Mouse (Mus musculus) heart, adult 11 months (tissue): ENCODE measurements around the gene Neurl1b.

Experiments used
- DNase-seq: peaks from one replicate; pipeline ENCODE4 v3.0.0; 2022

Neurl1b gene

DNA sequence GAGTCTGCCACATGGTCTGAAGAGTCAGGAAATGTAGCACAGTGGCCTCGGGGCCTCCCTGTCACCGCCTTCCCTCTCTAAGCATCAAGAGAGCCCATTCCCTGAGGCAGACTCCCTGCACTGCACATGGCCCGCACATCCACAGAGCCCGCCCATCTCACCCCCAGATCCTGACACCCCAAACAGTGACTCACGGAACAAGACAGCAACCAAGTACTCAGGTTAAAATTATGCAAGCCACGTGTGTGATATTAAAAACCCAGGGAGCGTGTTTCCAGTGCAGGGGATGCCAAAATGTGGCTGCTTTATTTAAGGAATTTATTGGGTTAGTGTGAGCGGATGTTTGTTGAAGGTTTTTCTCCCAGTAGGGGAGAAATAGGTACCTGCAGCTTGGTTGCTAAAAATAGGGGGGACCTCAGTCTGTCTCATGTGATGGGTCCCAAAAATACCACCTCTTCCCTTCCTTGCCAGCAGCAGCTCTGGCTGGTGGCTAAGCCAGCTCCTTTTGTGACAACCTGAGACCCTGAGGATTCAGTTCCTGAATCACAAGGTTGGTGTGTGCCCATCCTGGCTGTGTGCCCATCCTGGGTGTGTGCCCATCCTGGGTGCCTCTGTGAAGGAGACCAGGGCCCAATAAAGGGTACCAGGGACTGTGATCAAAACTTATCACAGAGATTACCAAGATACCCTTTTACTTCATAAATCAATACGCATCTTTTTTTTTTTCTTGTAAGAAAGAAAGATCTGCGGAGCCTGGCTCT, 9.1 kb upstream of the Neurl1b start:
- no peak for DNase-seq

DNA sequence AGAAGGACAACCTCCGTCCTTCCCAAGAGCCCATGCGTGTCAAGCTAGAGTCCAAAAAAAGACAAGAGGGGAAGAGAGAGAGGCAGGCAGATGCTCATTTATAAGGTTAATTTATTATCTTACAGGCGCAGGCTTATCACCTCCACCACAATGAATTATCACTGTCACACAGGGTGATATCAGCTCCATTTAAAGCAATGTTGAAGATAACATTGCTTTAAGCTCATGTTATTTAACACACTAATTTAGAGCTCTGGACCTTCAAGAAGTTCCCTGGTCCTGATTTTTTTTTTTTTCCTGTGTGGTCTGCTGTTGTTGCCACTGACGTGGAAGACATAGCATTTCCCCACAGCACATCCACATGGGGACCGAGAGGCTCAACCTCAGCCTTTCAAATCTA, 1.7 kb upstream of the Neurl1b start:
- DNase-seq, result no peak

DNA sequence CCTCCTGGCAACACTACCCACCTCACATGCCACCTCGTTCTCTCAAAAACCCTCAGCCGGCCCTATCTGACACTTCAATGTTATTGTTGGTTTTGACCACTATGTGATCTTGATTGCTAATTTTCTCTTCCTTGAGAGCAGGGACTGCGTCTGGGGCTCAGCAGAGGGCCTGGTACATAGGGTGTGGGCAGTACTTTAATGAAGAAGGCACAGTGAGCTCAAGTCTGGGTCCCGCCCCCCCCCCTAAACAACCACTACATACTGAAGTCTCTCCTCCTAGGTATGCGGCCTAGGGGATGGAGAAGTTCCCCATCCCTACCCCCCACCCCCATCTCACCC, 476 bp upstream of the Neurl1b start:
- no peak for DNase-seq

DNA sequence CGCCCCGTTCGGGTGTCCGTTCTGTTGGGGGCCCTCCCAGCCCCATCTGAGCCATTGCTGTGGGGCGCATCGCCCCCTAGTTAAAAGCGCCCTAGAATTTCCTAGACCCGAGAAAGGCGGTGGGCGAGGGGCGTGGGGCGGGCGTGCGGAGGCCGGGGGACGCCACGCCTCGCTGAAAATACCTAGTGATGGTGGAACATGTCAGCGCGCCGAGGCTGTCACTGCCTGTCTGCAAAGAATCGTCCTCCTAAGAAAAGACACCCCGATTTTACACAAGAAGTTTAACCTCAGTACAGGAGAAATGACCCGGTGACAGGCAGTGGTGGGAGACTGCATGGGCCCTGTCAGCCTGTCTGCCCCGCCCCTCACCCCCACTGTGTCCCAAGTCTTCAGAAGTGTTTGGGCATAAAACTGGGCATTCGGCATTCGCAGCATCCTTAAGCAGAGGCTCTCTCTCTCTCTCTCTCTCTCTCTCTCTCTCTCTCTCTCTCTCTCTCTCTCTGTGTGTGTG, 781 bp downstream of the Neurl1b start:
- DNase-seq, result peak; percentile 94

DNA sequence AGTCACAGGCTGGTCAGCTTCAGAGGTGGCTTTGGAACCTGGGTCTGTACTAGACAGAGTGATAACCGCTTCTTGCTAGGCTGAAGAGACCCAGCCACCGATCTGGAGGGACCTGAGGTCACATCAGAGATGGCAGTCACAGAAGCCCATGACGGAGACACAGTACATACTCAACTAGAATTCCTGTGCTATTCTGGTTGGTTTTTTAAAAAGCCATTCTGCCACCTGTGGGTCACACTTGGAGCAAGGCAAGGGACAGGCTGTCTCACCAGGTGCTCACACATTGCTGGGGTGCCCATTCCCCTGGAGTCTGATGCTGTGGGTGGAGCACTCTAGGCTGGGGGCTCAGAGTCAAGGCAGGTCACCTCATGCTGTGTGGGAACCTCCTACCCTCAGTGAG, 1.5 kb downstream of the Neurl1b start:
- DNase-seq, result no peak

DNA sequence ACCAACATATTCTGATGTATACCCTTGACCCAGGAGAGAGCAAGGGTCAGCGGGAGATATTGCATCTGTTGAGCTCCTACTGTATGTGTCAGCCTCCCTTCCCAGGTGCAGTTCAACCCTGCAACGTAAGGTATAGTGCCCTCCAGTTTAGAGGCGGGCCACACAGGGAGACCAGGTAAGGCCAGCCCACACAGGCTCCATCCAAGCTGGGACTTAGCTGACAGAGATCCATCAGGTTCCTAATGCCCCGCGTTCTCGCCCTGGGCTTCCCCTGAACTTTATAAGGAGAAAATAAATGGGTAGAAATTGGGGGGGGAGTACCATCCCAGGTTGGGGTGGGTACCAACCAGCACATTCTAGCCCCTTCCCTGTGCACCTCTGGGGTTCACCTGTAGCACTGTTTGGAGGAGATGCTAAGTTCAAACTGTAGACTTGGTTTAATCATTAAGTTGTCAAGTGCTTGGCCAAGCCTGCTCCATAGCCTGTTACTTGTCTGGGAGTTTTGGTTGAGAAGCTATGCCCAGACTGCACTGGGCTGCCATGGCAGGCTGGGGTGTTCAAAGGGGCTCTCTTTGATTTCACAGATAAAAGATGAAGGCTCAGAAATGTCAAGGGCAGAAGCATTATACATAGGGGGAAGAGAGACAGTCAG, 3.3 kb downstream of the Neurl1b start:
- DNase-seq, result no peak

DNA sequence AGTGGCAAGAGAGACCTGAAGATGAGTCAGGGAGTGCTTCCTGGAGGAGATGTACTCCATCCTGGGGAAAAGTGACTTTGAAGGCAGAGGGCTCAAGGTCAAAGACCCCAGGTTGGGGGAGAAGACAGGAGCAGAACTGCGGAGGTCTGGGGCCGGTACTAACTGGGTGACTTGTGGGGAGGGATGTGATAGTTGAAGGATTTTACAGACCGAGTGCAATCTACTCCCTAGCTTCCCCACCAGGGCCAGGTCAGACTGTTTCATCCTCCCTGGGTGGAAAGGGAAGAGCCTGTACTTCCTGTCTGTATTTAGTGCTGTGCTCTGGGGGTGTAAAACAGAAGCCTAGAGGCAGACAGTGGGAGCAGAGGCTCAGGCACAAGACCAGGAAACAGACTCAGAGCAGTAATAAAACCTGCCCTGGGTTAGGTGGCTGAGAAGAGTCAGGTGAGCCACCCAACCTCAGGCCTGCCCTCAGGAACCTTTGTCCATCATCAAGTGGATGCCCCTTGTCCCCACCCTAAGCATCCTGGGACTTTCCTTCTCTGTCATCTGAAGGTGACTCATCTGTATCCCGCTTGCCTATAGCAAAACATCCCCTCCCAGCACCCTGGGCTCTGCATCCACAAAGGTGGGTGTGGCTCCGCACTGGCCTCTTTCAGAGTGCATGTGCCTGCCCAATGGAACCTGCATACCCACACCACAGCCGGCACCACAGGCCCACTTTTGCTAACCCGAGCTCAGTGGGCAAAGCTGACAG, 6.0 kb downstream of the Neurl1b start:
- DNase-seq, result peak; percentile 92

DNA sequence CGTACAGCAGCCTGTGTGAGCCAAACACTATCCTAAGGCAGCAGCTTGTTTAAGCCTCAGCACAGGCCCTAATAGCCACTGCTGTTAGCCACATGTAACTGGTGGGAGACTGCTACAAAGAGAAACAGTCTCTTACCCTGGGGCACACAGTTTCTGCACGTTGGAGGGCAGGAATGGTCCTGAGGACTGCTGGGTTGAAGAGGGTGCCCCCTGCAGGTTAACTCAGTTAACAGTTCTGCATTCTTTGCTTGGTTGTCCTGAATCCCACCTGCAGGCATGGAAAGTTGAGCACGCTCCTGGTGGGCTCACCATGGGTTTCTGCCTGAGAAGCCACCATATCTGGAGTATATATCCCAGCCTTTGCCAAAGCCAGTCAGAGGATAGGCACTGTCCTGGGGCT, 6.9 kb downstream of the Neurl1b start:
- DNase-seq, result no peak

DNA sequence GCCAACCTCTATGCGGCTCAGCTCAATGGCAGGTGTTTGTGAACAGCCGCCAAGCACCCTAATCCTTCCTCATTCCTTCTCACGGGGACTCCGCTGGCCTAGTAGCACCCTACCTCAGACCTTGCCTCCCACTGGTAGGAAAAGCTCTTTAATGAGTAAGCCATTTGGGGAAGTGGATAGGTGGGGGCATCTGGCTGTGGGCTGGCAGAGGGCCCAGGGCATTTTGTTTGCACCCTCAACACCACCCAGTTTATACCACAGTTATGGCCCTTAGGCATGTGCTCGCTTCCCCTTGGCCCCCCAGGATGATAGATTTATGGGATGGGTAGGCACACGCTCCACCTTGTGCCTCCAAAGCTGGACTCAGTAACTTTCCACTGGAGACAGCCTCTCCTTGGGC, 7.8 kb downstream of the Neurl1b start:
- no peak for DNase-seq

DNA sequence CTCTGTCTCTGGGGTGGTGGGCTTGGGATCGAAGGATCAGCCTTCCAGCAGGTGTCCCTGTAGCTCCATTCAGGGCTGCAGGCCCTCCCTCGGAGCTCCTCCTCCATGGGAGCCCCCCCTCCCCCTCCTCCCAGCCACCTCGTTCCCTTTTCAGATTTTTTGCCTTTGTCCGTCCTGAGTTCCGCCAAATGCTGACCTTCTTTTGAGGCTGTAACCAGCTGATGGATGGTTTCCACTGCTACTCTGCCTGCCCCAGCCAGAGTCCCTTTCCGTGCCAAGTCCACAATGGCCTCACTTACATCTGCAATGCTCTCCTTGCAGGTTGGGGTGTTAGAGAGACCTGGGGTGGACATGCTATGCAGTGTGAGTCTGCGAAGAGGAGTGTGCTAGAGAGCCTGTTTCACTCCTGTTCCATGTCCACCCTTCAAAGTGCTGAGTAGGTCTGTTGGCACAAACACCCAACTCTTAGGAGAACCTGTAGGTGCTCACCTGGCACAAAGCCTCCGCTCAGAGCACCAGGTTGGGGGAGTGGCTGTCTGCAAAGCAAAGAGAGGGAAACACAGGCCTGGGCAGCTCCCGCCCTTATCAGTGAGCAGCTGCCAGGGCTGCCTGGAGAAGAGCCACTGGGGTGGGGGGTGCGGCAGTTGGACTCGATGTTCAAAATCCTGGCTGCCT, 9.5 kb downstream of the Neurl1b start:
- DNase-seq, result peak; percentile 94

DNA sequence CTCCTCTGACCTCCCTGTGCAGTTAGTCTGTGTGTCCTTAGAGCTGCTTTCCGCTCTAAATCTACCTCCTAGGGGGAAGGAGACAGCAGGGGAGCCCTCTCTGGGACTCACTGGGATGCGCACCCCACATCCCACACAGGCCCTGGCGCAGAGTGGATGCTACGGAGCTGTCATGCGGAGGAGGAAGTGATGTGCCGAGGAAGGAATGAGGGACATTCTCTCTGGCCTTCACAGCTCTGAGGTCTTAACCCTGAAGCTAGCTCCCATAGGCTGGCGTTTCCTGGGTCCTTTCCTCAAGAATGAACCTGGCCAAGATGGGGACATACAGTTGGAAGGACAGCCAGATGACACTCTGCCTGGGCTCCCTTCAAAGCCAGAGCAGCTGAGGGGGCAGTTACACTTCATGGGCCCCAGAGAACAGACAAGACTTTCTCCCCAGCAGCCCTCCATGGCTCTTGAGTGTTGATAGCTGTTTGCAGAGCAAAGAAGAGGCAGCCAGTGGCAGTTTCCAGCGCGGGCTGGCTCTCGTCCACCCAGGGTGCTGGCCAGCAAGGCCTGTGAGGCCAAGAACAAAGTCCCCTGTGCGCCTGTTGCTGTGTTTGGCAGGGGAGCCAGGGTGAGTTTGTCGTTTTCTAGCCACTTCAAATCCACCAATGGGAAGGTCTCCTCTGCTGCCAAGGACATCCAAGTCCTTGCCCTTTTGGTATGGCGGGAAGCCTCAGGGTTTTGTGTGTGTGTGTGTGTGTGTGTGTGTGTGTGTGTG, 10.5 kb downstream of the Neurl1b start:
- peak; percentile 99 for DNase-seq

DNA sequence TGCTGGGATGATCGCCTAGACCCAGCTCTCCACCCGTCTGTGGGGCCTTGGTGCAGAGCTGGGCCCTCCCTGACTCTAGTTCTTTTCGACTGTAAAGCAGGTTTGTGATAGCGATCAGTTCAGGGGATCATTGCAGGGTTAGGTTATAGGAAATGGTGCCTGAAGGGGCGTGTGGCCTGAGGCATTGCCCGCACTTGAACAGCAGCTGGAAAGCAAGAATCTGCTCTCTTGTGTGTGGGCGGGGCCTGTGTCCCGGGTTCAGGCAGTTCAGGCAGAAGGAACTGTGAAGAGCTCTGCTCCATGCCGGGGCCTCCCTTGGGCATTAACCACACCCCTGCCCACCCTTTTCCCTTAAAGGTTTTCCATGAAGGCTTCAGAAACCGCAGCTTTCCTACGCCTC, 18.7 kb downstream of the Neurl1b start:
- DNase-seq, result no peak

DNA sequence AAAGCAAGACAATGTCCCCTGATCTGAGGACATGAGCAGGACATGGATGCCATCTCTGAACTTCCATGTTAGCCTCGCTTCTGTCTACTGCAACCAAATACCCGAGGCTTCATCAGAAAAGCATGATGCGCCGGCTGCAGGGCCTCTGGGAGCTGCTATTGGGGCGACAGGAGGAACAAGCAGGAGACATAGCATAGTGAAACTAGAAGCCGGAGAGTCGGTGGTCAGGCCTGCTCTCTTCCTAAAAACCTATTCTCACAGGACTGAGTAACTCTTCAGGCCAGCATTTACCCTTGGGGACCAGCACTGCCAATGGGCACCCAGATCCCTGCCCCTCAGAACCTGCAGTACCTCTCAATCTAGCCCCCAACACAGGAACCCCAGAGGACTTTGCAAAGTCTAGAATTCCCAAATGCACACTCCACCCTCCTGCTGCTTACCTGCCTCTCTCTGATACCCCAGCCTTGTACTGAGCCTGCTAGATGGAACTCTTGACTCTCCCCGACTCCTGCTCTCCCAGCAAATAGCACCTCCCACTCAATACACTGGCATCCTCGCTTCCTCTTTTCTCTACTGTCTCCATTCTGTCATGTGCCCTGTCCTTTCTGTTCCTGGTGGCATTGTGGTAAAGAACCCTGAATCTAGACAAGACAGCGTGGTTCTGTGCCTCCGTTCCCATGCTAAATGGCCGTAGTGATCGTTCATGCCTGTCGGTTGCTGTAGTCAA, 22.6 kb downstream of the Neurl1b start:
- peak; percentile 95 for DNase-seq

DNA sequence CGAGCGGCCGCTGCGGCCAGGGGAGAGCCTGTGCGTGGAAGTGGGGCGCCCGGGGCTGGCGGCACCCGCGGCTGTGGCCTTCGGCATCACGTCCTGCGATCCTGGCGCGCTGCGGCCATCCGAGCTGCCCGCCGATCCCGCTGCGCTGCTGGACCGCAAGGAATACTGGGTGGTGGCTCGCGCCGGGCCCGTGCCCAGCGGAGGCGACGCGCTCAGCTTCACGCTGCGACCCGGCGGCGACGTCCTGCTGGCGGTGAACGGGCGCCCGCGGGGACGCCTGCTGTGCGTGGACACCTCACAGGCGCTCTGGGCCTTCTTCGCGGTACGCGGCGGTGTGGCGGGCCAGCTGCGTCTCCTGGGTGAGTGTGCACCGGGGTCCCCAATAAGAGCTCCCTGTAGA, 24.4 kb downstream of the Neurl1b start:
- no peak for DNase-seq

DNA sequence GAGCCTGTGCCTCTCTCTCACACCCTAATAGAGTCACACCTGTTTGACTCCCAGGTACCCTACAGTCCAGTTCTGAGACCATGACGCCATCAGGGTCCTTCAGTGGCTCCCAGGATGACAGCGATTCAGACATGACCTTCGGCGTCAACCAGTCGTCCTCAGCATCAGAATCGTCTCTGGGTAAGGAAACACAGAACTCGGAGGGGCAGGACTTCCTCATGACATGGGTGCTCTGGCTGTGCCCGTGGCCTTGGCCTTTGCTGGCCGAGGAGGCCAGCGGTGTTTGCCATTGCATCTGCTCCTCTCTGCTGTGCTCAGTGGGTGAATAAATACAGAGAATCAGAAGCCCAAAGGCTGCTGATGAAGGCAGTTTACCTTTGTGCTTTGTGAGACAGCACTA, 26.4 kb downstream of the Neurl1b start:
- no peak for DNase-seq

DNA sequence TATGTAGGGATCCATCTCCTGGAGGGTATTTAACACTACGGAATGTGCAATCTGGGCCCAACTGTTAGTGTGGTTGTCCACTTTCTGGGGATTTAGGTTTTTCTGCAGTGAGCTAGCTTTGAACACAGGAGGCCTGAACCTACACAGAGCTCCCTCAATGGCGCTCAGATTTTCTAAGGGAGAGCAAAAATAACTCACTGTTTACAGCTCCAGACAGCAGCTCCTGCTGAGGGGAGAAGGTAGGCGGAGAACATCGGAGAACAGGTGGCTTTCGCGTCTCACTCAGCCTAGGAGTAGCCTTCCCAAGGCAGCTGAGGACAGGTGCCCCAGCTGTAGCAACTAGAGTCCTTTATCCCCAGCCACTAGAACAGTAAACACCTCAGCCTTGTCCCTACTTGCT, 27.6 kb downstream of the Neurl1b start:
- DNase-seq, result no peak

DNA sequence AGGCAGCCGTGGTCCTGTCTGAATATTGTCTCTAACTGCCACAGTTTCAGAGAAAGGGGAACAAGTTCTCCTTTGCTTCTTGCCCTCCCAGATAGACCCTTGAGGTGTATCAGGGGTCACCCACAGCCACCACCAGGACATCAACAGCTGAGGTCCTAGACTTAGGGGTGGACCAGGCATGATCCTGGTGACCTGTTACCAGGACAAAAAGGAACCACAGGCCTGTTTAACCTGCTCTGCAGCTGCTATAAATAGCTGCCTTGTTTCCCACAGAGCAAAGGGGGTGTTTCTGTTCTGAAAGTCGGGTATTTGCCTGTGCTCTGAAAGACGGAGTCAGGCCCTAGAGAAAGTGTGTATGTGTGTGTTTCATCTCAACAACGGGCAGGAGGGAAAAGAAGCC, 29.2 kb downstream of the Neurl1b start:
- no peak for DNase-seq

DNA sequence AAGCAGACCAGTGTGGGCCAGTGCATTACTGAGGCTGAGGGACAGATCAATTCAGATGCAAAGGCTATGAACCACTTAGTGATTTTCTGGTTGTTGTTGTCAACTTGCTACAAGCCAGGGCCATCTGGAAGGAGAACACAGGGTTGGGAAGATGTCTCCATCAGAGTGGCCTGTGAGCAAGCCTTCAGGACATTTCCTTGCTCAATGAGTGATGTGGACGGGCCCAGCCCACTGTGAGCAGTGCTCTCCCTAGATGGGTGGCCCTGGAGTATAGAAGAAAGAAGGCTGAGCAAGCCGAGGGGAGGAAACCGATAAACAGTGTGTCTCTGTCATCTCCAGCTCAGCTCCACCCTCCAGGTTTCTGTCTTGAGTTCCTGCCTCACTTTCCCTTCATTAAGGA, 34.8 kb downstream of the Neurl1b start:
- DNase-seq, result no peak

DNA sequence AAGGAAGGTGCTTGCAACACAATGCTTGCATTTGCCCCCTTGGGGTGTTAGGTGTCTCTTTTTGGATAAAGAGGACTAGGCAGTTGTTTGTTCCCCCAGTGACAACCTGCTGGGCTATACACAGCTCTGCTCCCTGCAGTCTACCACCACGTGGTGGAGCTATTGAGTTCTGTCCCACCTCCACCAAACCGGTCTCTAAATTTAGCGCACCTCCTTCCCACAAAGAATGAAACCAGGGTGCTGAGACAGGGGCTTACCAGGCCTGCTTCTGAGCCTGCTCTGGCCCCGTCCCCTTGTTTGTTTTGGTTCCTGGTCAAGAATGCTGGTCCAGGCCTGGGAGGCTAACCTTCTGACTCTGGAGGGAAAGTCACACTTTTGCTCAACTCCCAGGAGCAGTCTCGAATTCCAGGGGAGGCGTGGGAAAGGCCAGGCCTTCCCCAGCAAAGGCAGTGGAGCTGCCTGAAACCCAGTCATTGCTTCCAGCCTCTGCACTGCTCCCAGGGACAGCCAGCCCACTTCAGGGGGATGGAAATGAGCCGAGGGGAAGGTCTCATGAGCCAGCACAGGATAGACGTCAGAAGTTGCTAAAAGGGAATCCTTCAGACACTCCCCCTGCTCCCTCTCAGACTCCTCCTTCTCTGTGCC, 37.1 kb downstream of the Neurl1b start:
- peak; percentile 99 for DNase-seq

DNA sequence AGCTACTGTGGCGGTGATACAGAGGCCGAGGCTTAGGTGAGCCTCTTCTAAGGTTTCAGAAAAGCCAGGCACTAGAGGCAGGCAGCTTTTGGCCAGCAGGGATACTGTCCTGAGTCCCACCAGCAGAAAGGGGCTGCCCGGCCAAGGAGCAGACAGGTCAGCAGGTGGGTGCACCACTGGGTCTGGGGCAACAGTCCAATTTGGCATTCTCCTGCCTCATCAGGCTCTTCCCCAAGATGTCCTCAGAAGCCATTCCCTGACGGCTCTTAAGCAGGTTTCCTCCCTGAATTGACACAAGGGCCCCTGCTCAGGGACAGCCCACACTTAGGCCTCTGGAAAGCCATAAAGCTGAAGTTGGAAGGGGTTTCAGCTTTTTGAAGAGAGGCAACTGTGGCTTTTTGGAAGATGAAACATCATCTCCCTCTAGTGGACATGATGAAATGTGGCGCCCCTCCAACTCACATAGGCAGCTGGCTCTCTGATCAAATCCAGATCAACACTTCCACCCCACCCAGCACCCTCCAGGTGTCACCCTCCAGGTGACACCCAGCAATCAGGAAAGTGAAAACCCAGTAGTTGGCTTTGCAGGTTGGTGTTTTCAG, 37.8 kb downstream of the Neurl1b start:
- DNase-seq, result peak; percentile 96

DNA sequence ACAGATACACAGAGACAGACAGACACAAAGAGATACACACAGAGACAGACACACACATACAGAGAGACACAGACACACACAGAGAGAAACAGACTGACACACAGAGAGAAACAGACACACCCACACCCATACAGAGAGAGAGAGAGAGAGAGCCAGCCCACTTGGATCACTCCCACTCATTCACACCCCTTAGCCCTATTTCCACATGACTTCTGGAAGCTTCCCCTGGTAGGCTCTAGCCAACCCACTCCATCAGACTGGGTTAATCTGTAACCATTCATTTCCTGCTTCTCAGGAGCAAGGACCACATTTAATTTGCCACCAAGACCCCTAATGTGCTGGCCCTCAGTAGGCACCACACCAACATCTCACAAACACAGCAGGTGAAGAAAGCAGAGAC, 42.9 kb downstream of the Neurl1b start:
- DNase-seq, result no peak
